ENCODE assay signal across 21 mouse cellular contexts in genomic region chr1:179608521-179608920, GRCm38 (mm10). TPM values are rescaled to one million over a fixed set of nuclear protein-coding genes. Genes with fewer than 3 reads are reported as not detected.
DNase-seq lines count a peak whose midpoint lies in the region; ATAC-seq and TF ChIP-seq lines count a peak whose summit lies in the region.
"Had no signal": no experiment of that assay in that cellular context is flagged by ENCODE, and none has a peak within 500 bp of the region (broad histone marks: within the 10 kb centered on the region; RNA-seq: fewer than 3 reads in every experiment).

No protein-coding gene starts in this region.

- peak; percentile 30 for DNase-seq in adrenal gland, adult 2 months
- DNase-seq in adrenal gland, postnatal 25 days: no peak
- DNase-seq in kidney, adult 8-10 months: peak; percentile 49 to 73
- DNase-seq in adipocyte (ENCODE audit: low spot score): peak; percentile 8
- DNase-seq in layer of hippocampus, adult 9-11 months: no peak
- DNase-seq: B cell, adult 2 months; cerebellum, adult 11-12 months; cerebellum, adult 9-10 months; cerebellum, postnatal 25 days; gastrocnemius, postnatal 36 days; heart, adult 11 months; heart, postnatal 36 days had no signal

- no peak for TF ChIP-seq CTCF in intestine, postnatal 0 days (IDR thresholded peaks at IDR 0.05; ENCODE audit: low read depth)

- H3K9ac ChIP-seq in intestine, postnatal 0 days (ENCODE audit: low read depth, low read length): no peak overlapping the region
- no peak overlapping the region for H3K9ac ChIP-seq in intestine, embryonic 15.5 days
- no peak overlapping the region for H3K9ac ChIP-seq in kidney, embryonic 14.5 days (ENCODE audit: low read depth, low read length)
- H3K9ac ChIP-seq: embryonic facial prominence, embryonic 12.5 days; forebrain, embryonic 15.5 days; heart, embryonic 13.5 days; hindbrain, embryonic 15.5 days had no signal

- WGBS in intestine, postnatal 0 days: 73% methylated on average over 8 of the region's 8 CpGs
- WGBS in intestine, embryonic 15.5 days: 86% methylated on average over 8 of the region's 8 CpGs
- 90% methylated on average over 8 of the region's 8 CpGs for WGBS in kidney, embryonic 14.5 days

- H3K27me3 ChIP-seq in intestine, postnatal 0 days (replicated peaks; ENCODE audit: control insufficient read depth, insufficient read depth, low read length): no peaks in the 10 kb centered on the region
- H3K27me3 ChIP-seq in intestine, embryonic 15.5 days (replicated peaks): no peaks in the 10 kb centered on the region
- no peaks in the 10 kb centered on the region for H3K27me3 ChIP-seq in kidney, embryonic 14.5 days (ENCODE audit: control insufficient read depth, insufficient read depth, low read length)
- H3K27me3 ChIP-seq: embryonic facial prominence, embryonic 12.5 days; forebrain, embryonic 15.5 days; heart, embryonic 13.5 days; hindbrain, embryonic 15.5 days had no signal

- H3K27ac ChIP-seq in intestine, postnatal 0 days (ENCODE audit: low read depth, low read length): no peak overlapping the region
- H3K27ac ChIP-seq in intestine, embryonic 15.5 days: no peak overlapping the region
- H3K27ac ChIP-seq in kidney, embryonic 14.5 days (ENCODE audit: low read depth, low read length): no peak overlapping the region
- H3K27ac ChIP-seq: embryonic facial prominence, embryonic 12.5 days; forebrain, embryonic 15.5 days; heart, embryonic 13.5 days; hindbrain, embryonic 15.5 days had no signal

- ATAC-seq in intestine, postnatal 0 days: peak; percentile 47; the same call in 1 of the 2 replicates
- no peak for ATAC-seq in intestine, embryonic 15.5 days
- no peak for ATAC-seq in kidney, embryonic 14.5 days (ENCODE audit: low FRiP score, low TSS enrichment)
- ATAC-seq: CD4-positive, CD25-positive, alpha-beta regulatory T cell, adult 4 months; forebrain, embryonic 15.5 days had no signal

- no peaks in the 10 kb centered on the region for H3K4me1 ChIP-seq in intestine, postnatal 0 days (replicated peaks; ENCODE audit: control insufficient read depth, insufficient read depth, low read length)
- no peaks in the 10 kb centered on the region for H3K4me1 ChIP-seq in intestine, embryonic 15.5 days (replicated peaks)
- no peaks in the 10 kb centered on the region for H3K4me1 ChIP-seq in kidney, embryonic 14.5 days (ENCODE audit: control insufficient read depth, insufficient read depth, low read length)
- H3K4me1 ChIP-seq: embryonic facial prominence, embryonic 12.5 days had no signal

- no peaks in the 10 kb centered on the region for H3K9me3 ChIP-seq in intestine, postnatal 0 days (ENCODE audit: control insufficient read depth)
- H3K9me3 ChIP-seq in intestine, embryonic 15.5 days: no peaks in the 10 kb centered on the region
- H3K9me3 ChIP-seq in kidney, embryonic 14.5 days (ENCODE audit: control insufficient read depth, low read length): no peaks in the 10 kb centered on the region
- H3K9me3 ChIP-seq: embryonic facial prominence, embryonic 12.5 days; forebrain, embryonic 15.5 days; G1E; heart, embryonic 13.5 days; hindbrain, embryonic 15.5 days had no signal

- peaks cover 15% of the 10 kb centered on the region for H3K36me3 ChIP-seq in intestine, postnatal 0 days (ENCODE audit: control insufficient read depth, insufficient read depth)
- H3K36me3 ChIP-seq in intestine, embryonic 15.5 days: peaks cover 5% of the 10 kb centered on the region; the same call in 1 of the 2 replicates
- H3K36me3 ChIP-seq in kidney, embryonic 14.5 days (ENCODE audit: control insufficient read depth, insufficient read depth, low read length): peaks cover 14% of the 10 kb centered on the region

- no peak overlapping the region for H3K4me2 ChIP-seq in intestine, postnatal 0 days (replicated peaks; ENCODE audit: low read depth)
- H3K4me2 ChIP-seq in intestine, embryonic 15.5 days (replicated peaks): no peak overlapping the region
- H3K4me2 ChIP-seq in kidney, embryonic 14.5 days (replicated peaks; ENCODE audit: low read depth, low read length): no peak overlapping the region
- H3K4me2 ChIP-seq: embryonic facial prominence, embryonic 12.5 days; forebrain, embryonic 15.5 days; heart, embryonic 13.5 days; hindbrain, embryonic 15.5 days had no signal

- no peak overlapping the region for H3K4me3 ChIP-seq in intestine, postnatal 0 days (ENCODE audit: low read depth, low read length)
- H3K4me3 ChIP-seq in intestine, embryonic 15.5 days (replicated peaks): no peak overlapping the region
- H3K4me3 ChIP-seq in kidney, embryonic 14.5 days (ENCODE audit: low read length): no peak overlapping the region
- H3K4me3 ChIP-seq: embryonic facial prominence, embryonic 12.5 days; forebrain, embryonic 15.5 days; heart, embryonic 13.5 days; hindbrain, embryonic 15.5 days had no signal

RNA-seq across cellular contexts. Expression of gene Sccpdh, which starts 59.5 kb away (rescaled TPM):
- total RNA-seq in adrenal gland, adult 2 months (2021): 10 to 100 TPM; 31.0 to 37.0 TPM
- polyA plus RNA-seq in adrenal gland, adult 2 months (2012; rRNA removed): 6.8 and 8.9 TPM in 2 replicates
- 37.3 and 41.0 TPM in 2 replicates for total RNA-seq in adrenal gland, postnatal 25 days (2021)
- 111 and 113 TPM in 2 replicates for polyA plus RNA-seq in intestine, postnatal 0 days (2015; fragmentation: Nextera tagmentation; extraction: Ambion mirVana)
- polyA plus RNA-seq in intestine, embryonic 15.5 days (2015; fragmentation: Nextera tagmentation; extraction: Ambion mirVana): 45.1 and 51.8 TPM in 2 replicates
- polyA plus RNA-seq in kidney, embryonic 14.5 days (2014; fragmentation: Nextera tagmentation; extraction: Ambion mirVana): 70.7 and 74.6 TPM in 2 replicates

Comparison
In these comparisons a context has a peak if more than half of its experiments do, and no peak if none do; other contexts are left out.
1. DNase-seq: peak in adrenal gland, adult 2 months (single experiment), kidney, adult 8-10 months (2 of 2) and adipocyte (single experiment); none in adrenal gland, postnatal 25 days (single experiment) and layer of hippocampus, adult 9-11 months (single experiment).